Mouse (Mus musculus) left cerebral cortex, adult 2 months (tissue): ENCODE results near the gene Rnf113a2. TPM values are rescaled to one million over a fixed set of nuclear protein-coding genes. Genes with fewer than 3 reads are reported as not detected.

Source experiments
- DNase-seq, 2 experiments: peaks; one replicate each; pipeline ENCODE4 v3.0.0; 2021 to 2022; ENCODE audit warnings: low spot score in 2 of 2, mixed read lengths in 1 of 2; ENCODE audit errors: extremely low spot score in 1 of 2
- H3K27ac ChIP-seq: fragments of 200-600 bp; 2 replicates; pipeline ENCODE4 v1.8.1; 2022
- H3K4me3 ChIP-seq: fragments of 200-600 bp; 2 replicates; pipeline ENCODE4 v1.8.1; 2022
- CTCF ChIP-seq: fragments of 200-600 bp; IDR thresholded peaks from 2 replicates; pipeline ENCODE4 v1.8.1; 2022; ENCODE audit warnings: antibody characterized with exemption, mild to moderate bottlenecking, moderate library complexity
- intact Hi-C: fragments of 180-260 bp; cut with DNase I; formaldehyde crosslinking; loops from one replicate; pipeline ENCODE4 v1.15.1; 2025
- total RNA-seq, 2 experiments: library from RNA; stranded (reverse); gene quantifications; 2 replicates each; pipeline ENCODE4 v1.2.3; 2021

The Rnf113a2 gene
- total RNA-seq, 2 experiments from 2014 or later: 11.3 to 11.8 TPM

DNA sequence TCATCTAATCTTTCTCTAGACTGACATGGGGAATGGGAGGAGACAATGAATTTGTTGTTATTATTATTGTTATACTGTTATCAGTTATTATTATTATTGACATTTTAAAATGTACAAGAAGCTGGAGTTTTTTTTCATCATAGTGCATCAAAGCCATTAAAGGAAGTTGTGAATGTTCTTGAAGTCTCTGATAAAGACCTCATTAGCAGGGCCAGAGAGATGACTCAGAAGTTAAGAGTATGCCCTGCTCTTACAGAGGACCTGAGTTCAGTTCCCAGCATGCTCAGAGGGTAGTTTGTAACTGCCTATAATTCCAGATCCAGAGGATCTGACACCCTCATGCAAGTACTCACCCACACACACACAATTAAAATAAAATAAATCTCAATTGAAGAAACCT is 19.3 kb upstream of the Rnf113a2 start:
- no peak for TF ChIP-seq CTCF
- Histone ChIP-seq H3K27ac (no peak overlapping the region), H3K4me3 (no peak overlapping the region)
- DNase-seq: no peak
- intact Hi-C loops: no loop called here

DNA sequence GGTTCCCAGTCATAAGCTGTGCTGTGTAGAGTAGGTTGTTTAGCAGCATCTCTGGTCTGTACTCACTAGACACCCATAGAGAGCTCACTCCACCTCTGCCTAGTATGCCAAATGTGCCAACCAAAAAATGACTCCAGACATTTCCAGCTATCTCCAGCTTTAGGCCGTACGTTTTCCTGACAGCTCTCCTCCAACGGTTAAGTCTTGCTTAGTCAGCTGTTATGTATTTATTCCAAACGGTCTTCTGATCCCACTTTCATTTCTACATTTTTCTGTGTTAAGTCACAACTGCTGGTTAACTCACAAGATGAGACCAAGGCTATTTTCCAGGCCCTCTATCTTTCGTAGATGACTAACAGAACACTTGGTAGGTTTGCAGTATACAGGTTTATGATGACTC is 18.4 kb upstream of the Rnf113a2 start:
- H3K27ac ChIP-seq: no peak overlapping the region
- TF ChIP-seq CTCF: no peak
- DNase-seq: no peak
- intact Hi-C loops: no loop called here
- H3K4me3 ChIP-seq: no peak overlapping the region

DNA sequence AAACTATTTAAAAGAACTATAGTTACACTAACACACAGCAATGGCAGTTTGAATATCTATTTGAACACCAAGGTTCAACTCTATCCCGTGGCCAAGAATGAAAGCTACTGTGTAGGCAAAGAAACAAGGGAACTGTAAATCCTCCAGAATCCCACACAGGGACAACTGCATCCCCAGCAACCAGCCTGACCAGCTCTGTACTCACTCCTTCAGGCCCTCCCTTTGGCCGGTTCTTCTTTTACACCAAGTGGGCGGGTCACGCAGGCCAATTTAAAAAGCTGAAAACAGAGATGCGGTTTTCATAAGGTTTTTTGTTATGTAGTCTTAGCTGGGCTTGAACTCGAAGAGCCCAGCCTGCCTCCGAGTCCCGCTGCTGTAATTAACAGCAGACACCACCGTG is 17.9 kb upstream of the Rnf113a2 start:
- Histone ChIP-seq H3K27ac (no peak overlapping the region), H3K4me3 (no peak overlapping the region)
- TF ChIP-seq CTCF: no peak

DNA sequence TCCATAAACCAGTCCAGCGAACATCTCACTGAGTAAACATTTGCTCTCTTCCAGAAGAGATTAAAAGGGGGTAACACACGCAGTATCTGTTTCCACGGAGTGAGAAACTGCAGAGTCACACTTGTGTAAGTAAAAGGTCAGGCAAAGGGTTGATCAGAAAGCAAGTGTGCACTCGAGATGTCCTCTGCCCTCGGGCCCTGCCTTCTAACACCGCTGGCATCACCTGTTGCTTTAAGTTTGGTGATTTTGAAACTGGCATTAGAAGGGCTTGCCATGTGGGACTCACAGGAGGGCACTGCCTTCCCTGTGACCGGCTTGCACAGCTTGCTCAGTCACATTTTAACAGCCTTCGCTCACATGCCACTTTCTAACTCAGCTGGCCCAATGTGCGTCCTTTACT is 17.3 kb upstream of the Rnf113a2 start:
- Histone ChIP-seq H3K4me3 (no peak overlapping the region), H3K27ac (no peak overlapping the region)
- no peak for DNase-seq
- intact Hi-C loops: no loop called here
- TF ChIP-seq CTCF: no peak

More for the DNA sequence above, 17.9 kb upstream of the Rnf113a2 start:
- DNase-seq: no peak
- intact Hi-C loops: no loop called here

DNA sequence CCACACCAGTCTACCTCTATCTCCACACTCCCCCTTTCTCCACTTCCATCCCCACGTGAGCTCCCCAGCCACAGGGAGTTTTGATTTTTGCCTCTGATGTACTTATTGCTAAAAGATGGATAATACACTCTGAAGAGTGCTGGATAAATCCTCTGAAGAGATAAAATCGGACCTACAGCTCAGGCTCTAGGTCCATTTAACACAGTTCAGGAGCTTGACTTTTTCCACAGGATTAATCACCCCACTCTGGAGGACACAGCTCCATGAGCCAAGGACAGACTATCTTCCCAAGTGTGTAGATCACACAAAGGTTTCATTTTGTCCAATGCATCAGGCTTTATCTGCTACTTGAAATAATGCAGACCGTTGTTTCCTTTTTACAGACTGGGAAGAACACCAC is 16.9 kb upstream of the Rnf113a2 start:
- intact Hi-C loops: no loop called here

DNA sequence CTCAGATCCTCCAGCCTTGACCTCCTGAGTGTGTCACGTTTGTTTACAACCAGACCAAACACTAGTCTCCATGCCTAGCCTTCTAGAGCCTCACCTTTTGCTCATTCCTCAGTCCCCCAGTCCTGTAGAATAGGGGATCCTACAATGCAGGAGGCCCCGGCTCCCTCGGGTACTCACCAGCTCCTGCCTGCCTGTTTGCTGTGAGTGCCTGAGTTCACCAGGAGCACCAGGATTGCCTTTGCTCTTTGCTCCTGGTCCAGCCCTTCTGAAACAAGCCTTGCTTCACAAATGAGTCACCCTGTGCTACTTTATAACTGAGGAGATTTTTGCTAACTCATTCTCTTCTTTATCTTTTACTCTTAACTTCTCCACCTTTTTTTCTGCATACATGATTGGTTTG is 16.3 kb upstream of the Rnf113a2 start:
- Histone ChIP-seq H3K4me3 (no peak overlapping the region), H3K27ac (no peak overlapping the region; the same call in 1 of the 2 replicates)
- no peak for TF ChIP-seq CTCF
- no peak for DNase-seq
- intact Hi-C loops: no loop called here

More for the DNA sequence above, 16.9 kb upstream of the Rnf113a2 start:
- H3K4me3 ChIP-seq: no peak overlapping the region
- no peak for DNase-seq
- no peak overlapping the region for H3K27ac ChIP-seq
- no peak for TF ChIP-seq CTCF

DNA sequence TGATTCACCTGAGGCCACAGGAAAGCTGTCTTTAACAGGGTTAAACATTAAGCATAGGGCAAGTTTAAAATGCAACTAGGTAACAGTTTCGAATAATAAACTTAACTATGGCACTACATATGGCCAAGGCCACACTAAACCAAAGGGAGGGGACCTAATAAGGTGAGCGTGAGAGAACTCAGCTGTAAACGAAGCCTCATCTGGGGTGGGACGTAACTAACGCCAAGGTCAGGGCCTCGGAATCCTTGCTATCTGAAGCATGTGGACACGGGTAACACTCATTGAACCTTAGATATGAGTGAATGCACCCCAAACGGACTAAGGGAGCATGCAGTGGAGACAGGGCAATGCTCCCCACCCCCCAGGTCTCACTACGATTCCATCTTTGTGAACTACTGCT is 14.1 kb upstream of the Rnf113a2 start:
- TF ChIP-seq CTCF: no peak
- no peak for DNase-seq
- no peak overlapping the region for H3K4me3 ChIP-seq
- H3K27ac ChIP-seq: no peak overlapping the region
- intact Hi-C loops: no loop called here

DNA sequence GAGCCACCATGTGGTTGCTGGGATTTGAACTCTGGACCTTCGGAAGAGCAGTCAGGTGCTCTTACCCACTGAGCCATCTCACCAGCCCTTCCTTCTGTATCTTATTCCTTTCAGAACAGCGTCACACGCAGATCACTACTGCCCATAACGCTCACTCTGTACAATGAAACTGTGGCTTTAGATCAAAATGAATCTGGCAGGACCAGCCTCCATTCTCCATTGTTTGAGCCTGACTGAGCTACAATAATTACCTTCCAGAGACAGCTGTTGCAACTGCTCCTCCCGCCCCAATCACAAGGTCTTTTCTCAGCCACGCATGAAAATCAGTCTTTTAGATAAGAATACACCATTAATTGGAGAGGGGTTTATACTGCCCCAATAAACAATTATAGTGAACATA is 12.5 kb upstream of the Rnf113a2 start:
- intact Hi-C loops: no loop called here
- Histone ChIP-seq H3K4me3 (no peak overlapping the region), H3K27ac (no peak overlapping the region)
- no peak for TF ChIP-seq CTCF
- no peak for DNase-seq

DNA sequence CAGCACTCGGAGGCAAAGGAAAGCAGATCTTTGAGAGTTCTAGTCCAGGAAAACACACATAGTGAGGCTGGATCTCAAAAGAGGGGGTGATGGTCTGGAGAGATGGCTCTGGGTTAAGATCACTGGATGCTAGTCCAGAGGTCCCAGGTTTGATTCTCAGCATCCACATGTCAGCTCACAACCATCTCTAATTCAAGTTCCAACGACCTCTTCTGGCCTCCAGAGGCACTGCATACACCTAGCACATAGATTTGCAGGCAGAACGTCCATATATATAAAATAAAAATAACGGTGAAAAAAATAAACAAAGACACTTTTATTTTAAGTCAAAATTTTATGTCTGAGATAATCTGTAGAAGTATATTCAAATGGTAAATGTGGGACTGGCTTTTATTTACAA is 9.7 kb upstream of the Rnf113a2 start:
- peak; percentile 11 for TF ChIP-seq CTCF
- intact Hi-C loops: loop anchor here (5.0 kb wide), 1 partner anchor 90 kb away; the partner anchor contains the start of gene Zfp410

DNA sequence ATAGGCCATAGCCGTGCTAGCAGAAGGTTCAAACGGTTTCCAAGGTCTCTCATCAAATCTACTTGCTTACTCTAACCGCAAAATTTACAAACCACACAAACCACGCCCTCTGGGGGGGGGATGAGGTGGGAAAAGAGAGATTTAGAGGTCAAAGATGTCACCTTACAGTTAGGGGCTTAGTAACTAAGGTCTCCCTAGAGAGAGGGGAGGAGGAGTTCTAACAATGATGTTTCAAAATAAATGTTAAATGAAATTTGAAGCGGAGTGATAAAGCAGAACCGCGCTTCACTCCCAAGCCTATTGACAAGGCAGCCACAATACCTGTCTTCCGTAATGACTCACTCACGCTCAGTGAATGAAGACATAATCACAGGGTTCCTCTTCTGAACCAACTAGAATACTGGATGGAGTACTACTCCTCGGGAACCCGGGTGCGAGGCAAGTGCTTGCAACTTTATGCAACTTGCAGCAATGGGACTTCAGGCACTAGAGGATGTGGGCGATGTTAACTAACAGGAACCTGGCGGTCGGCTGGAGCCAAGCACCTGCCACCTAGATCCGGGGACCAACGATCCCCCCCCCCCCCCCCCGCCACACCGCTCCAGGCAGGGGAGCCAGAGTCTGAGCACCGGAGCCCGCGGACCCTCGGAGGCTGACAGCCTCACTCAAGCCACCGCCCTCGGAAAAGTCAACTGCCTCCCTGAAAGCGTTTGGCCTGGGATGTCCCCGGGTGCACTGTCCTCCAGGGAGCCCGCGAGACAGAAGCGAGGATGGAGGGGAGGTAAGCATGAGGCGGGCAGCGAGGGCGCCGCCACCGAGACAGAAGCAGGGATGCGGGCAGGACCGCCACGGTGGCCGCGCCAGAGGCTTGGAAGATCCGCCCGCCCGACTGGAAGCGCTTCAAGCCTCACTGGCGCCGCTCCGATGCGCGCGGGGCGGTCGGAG is 8.8 kb upstream of the Rnf113a2 start:
- peak overlapping the region; percentile 67 for H3K4me3 ChIP-seq
- TF ChIP-seq CTCF: no peak; the same call in 1 of the 2 replicates
- peak overlapping the region; percentile 94 for H3K27ac ChIP-seq
- intact Hi-C loops: loop anchor here (5.0 kb wide), 1 partner anchor 91 kb away; the partner anchor contains the start of gene Zfp410
- DNase-seq: peak; percentile 18 to 22

More for the DNA sequence above, 9.7 kb upstream of the Rnf113a2 start:
- DNase-seq: no peak
- Histone ChIP-seq H3K27ac (no peak overlapping the region), H3K4me3 (no peak overlapping the region)

DNA sequence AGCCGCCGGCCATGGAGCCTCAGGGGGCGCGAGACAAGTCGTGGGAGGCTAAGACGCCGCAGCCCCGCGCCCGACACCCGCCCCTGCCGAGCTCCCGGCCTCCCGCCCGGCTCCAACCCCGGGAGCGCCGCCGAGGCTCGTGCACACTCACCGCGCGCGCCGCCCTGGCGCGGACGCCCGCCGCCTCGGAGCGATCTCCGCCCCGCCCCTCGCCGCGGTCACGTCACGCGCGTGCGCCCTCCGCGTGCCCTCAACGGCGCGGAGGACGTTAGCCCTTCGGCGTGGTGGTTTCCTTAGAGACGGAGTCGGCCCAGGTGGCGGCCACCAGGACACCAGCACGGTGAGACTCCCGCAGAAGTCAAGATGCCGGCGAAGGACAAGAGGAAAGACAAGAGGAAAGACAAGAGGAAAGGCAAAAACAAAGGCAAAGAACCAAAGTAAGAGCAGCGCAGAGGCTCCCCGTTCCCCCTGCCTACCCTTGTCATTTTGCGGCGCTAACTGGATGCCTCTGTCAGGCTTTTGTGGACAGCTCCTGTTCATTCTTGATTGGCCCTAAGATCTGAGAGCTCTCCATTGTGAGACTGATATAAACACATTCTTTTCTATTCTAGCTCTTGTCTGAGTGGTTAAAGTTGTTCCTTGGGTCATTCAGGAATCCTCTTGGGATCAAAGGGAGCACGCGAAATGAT is 8.0 kb upstream of the Rnf113a2 start, which contains the start of the genes Entpd5 and Bbof1:
Gene Entpd5, minus strand, starts transcription at position 211 of the 689 bp plus-strand sequence.
Gene Bbof1, plus strand, starts transcription at position 253 of the 689 bp plus-strand sequence.
- peak; percentile 93 to 96 for DNase-seq
- peak within 1 kb of the TSS; percentile 67 for H3K4me3 ChIP-seq
- H3K27ac ChIP-seq: peak within 1 kb of the TSS; percentile 94
- intact Hi-C loops: loop anchor here (5.0 kb wide), 1 partner anchor 92 kb away; the partner anchor contains the start of gene Zfp410
- TF ChIP-seq CTCF: no peak; the same call in 1 of the 2 replicates

DNA sequence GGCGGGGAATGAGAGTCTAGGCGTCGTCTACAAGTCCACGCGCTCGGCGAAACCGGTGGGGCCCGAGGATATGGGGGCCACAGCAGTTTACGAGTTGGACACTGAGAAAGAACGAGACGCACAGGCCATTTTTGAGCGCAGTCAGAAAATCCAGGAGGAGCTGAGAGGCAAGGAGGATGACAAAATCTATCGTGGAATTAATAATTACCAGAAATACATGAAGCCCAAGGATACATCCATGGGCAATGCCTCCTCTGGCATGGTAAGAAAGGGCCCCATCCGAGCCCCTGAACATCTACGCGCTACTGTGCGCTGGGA is 568 bp downstream of the Rnf113a2 start:
- peak overlapping the region; percentile 64 for H3K4me3 ChIP-seq
- intact Hi-C loops: no loop called here
- H3K27ac ChIP-seq: peak overlapping the region; percentile 33
- no peak for DNase-seq
- TF ChIP-seq CTCF: no peak
